Mouse (Mus musculus) heart, adult 2 months (tissue): ENCODE results near the gene Krt81.

Experiments used
- CTCF ChIP-seq: fragments of 200-600 bp; IDR thresholded peaks from 2 replicates; pipeline ENCODE4 v1.8.1; 2022; ENCODE audit warnings: antibody characterized with exemption, mild to moderate bottlenecking, moderate library complexity
- POLR2A ChIP-seq: fragments of 200-500 bp; IDR thresholded peaks from 2 replicates; pipeline ENCODE4 v1.6.1; 2011; ENCODE audit warnings: mild to moderate bottlenecking, low read depth, low read length, control low read depth; ENCODE audit not compliant: insufficient read depth

GRCm38 (mm10) chr15:101485911-101486635 lies 22.5 kb upstream of the Krt81 start:
- TF ChIP-seq CTCF (no peak), POLR2A (no peak)
